Mouse (Mus musculus) neural tube, embryonic 14.5 days (tissue): Measurements from ENCODE around the gene Dnah8. TPM values are rescaled to one million over a fixed set of nuclear protein-coding genes. Genes with fewer than 3 reads are reported as not detected.

Source experiments
- ATAC-seq: fragments of 200-750 bp; cut with Nextera tagmentation; 2 replicates; pipeline ENCODE4 v1.8.0; 2017; ENCODE audit warnings: low read depth, mild to moderate bottlenecking, moderate TSS enrichment, moderate library complexity
- H3K27ac ChIP-seq: fragments of 300-500 bp; sonication (generic); 2 replicates; pipeline ENCODE4 v1.5.1; 2014; ENCODE audit warnings: low read depth, mild to moderate bottlenecking, control low read depth, low read length, moderate library complexity, mixed read lengths
- H3K27me3 ChIP-seq: fragments of 300-500 bp; sonication (generic); 2 replicates; pipeline ENCODE4 v1.6.1; 2014; ENCODE audit warnings: low read length; ENCODE audit not compliant: control insufficient read depth, insufficient read depth
- H3K36me3 ChIP-seq: fragments of 300-500 bp; sonication (generic); 2 replicates; pipeline ENCODE4 v1.6.1; 2014; ENCODE audit warnings: low read length, mixed read lengths; ENCODE audit not compliant: control insufficient read depth, insufficient read depth
- H3K4me1 ChIP-seq: fragments of 300-500 bp; sonication (generic); 2 replicates; pipeline ENCODE4 v1.6.1; 2014; ENCODE audit warnings: low read length; ENCODE audit not compliant: control insufficient read depth, insufficient read depth
- H3K4me2 ChIP-seq: fragments of 300-500 bp; sonication (generic); 2 replicates; pipeline ENCODE4 v1.6.1; 2014; ENCODE audit warnings: mild to moderate bottlenecking, low read depth, low read length, control low read depth
- H3K4me3 ChIP-seq: fragments of 300-500 bp; sonication (generic); 2 replicates; pipeline ENCODE4 v1.5.1; 2014; ENCODE audit warnings: low read depth, low read length, control low read depth, mixed read lengths
- H3K9ac ChIP-seq: fragments of 300-500 bp; sonication (generic); replicated peaks from 2 replicates; pipeline ENCODE4 v1.6.1; 2014; ENCODE audit warnings: low read depth, mild to moderate bottlenecking, control low read depth, low read length, mixed read lengths
- H3K9me3 ChIP-seq: fragments of 300-500 bp; sonication (generic); 2 replicates; pipeline ENCODE4 v1.6.1; 2016; ENCODE audit warnings: low read length; ENCODE audit not compliant: control insufficient read depth
- WGBS: fragments of 180-500 bp; shearing (Covaris S2); extraction: QIAGEN DNeasy Blood & Tissue Kit; methylation state at CpG from one replicate; pipeline ENCODE4 v1.1.7; 2014; 5-methylcytosine and 5-hydroxymethylcytosine counted together
- polyA plus RNA-seq: library from polyadenylated mRNA; unstranded; fragments of >200 nt; fragmentation: Nextera tagmentation; extraction: Ambion mirVana; gene quantifications from 2 replicates; pipeline ENCODE4 v1.2.1, GENCODE M21; 2014

The Dnah8 gene
- polyA plus RNA-seq, 1 experiment from 2014 or later: 5.5 TPM

DNA sequence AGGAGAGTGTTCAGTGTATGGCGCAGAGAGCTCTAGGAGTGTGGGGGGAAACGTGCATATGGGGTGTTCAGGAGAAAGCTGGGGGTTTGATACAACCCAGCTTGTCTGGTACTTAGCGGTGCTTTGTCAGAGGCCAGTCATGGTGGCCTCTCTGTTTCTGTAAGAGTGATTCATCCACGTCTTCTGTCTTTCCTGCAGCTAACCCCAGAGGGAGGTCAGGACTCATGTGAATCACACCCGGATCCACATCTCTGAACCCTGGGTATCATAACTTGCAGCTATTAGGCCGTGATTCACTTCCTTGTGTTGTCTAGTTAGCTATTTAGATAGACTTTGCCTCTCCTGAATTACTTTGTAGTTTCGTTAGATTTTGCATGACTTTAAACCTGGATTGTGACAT, 223.3 kb downstream of the Dnah8 start:
- H3K9me3 ChIP-seq: no peaks in the 10 kb centered on the region
- no peaks in the 10 kb centered on the region for H3K27me3 ChIP-seq
- WGBS: 89% methylated on average over 7 of the region's 7 CpGs
- no peaks in the 10 kb centered on the region for H3K36me3 ChIP-seq
- no peak overlapping the region for H3K27ac ChIP-seq
- no peak overlapping the region for H3K4me2 ChIP-seq
- peaks cover 3% of the 10 kb centered on the region; the same call in 1 of the 2 replicates for H3K4me1 ChIP-seq
- no peak for ATAC-seq
- no peak overlapping the region for H3K4me3 ChIP-seq
- no peak overlapping the region for H3K9ac ChIP-seq

- Histone ChIP-seq H3K4me2 (no peak overlapping the region), H3K27me3 (no peaks in the 10 kb centered on the region), H3K4me3 (no peak overlapping the region), H3K9ac (no peak overlapping the region), H3K4me1 (peaks cover 3% of the 10 kb centered on the region; the same call in 1 of the 2 replicates), H3K36me3 (no peaks in the 10 kb centered on the region), H3K27ac (no peak overlapping the region), H3K9me3 (no peaks in the 10 kb centered on the region)
- WGBS: 97% methylated on average over 5 of the region's 5 CpGs
- ATAC-seq: no peak
These were observed 223.9 kb downstream of the Dnah8 start for GRCm38 (mm10) chr17:30848086-30848485.

GRCm38 (mm10) chr17:30848804-30849203, 224.7 kb downstream of the Dnah8 start:
- H3K27ac ChIP-seq: no peak overlapping the region
- H3K27me3 ChIP-seq: no peaks in the 10 kb centered on the region
- no peaks in the 10 kb centered on the region for H3K36me3 ChIP-seq
- no peak for ATAC-seq
- WGBS: 96% methylated on average over 6 of the region's 6 CpGs
- no peak overlapping the region for H3K9ac ChIP-seq
- peaks cover 3% of the 10 kb centered on the region; the same call in 1 of the 2 replicates for H3K4me1 ChIP-seq
- no peak overlapping the region for H3K4me2 ChIP-seq
- H3K9me3 ChIP-seq: no peaks in the 10 kb centered on the region
- H3K4me3 ChIP-seq: no peak overlapping the region

DNA sequence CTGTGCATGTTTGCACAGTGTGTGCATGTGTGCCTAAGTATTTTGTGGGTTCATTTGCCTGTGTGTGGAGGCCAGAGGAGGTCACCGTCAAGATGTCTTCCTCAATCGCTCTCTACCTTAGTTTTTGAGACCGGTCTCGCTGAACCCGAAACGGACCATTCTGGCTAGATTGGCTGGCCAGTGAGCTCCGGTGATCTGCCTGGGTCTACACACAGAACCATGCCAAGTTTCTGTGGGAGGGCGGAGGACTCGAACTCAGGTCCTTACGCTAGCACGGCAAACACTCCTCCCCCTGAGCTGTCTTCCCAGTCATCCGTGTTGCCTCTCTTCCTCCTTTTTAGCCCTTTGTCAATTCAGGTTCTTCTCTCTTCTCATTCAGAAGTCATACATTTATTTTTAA, 225.7 kb downstream of the Dnah8 start:
- no peaks in the 10 kb centered on the region for H3K9me3 ChIP-seq
- H3K4me1 ChIP-seq: peaks cover 2% of the 10 kb centered on the region; the same call in 1 of the 2 replicates
- no peaks in the 10 kb centered on the region for H3K36me3 ChIP-seq
- H3K9ac ChIP-seq: no peak overlapping the region
- no peak overlapping the region for H3K27ac ChIP-seq
- H3K4me2 ChIP-seq: no peak overlapping the region
- H3K27me3 ChIP-seq: no peaks in the 10 kb centered on the region
- ATAC-seq: no peak
- 94% methylated on average over 12 of the region's 12 CpGs for WGBS
- H3K4me3 ChIP-seq: no peak overlapping the region

DNA sequence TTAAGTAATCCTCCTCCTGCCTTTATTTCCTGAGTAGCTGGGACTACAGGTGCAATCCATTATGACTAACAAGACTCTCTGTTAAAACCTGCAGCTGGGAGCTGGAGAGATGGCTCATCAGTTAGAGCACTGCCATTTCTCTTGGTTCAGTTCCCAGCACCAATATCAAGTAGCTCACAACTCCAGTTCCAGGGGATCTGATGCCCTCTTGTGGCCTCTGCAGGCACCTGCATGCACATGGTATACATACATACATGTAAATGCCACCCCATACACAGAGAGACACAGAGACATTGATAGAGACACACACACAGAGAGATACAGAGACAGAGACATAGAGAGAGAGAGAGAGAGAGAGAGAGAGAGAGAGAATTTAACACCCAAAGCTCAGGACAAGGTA, 228.2 kb downstream of the Dnah8 start:
- Histone ChIP-seq H3K36me3 (no peaks in the 10 kb centered on the region), H3K4me2 (no peak overlapping the region), H3K4me3 (no peak overlapping the region), H3K9ac (no peak overlapping the region), H3K9me3 (no peaks in the 10 kb centered on the region), H3K4me1 (no peaks in the 10 kb centered on the region), H3K27ac (no peak overlapping the region), H3K27me3 (no peaks in the 10 kb centered on the region)
- no peak for ATAC-seq

- no peak overlapping the region for H3K9ac ChIP-seq
- H3K27ac ChIP-seq: no peak overlapping the region
- ATAC-seq: no peak
- 90% methylated on average over 5 of the region's 5 CpGs for WGBS
- no peaks in the 10 kb centered on the region for H3K27me3 ChIP-seq
- H3K36me3 ChIP-seq: no peaks in the 10 kb centered on the region
- H3K4me3 ChIP-seq: no peak overlapping the region
- no peak overlapping the region for H3K4me2 ChIP-seq
- H3K9me3 ChIP-seq: no peaks in the 10 kb centered on the region
- H3K4me1 ChIP-seq: no peaks in the 10 kb centered on the region
These were observed 233.2 kb downstream of the Dnah8 start for GRCm38 (mm10) chr17:30857347-30857746.

DNA sequence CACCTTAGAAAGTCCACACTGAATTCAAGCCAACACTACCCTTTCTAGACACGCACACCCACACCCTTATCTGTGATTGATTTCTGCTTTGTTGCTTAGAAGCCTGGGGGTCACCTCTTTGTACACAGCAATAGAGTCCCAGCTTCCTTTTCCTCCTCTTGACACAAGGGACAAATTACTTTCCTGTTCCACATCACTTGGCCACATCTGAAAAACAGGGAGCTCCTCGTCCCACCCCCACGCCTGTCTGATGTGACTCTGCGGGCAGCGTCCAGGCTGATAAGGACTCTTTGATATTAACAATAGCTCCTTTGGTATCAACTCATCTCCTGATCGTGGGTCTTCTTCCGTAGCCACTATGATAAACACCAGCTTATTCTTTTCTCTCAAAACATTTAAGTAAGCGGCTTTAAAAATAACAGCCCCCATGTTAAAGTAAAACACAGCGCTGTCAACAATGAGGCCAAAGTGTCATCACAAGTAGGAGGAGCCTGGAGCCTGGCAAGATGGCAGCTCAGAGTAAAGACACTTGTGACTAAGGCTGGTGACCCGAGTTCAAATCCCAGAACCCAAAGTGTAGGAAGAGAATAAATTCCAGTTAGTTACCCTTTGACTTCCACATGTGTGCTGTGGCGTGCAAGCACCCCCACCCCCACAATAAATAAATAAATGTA, 234.6 kb downstream of the Dnah8 start:
- Histone ChIP-seq H3K9me3 (no peaks in the 10 kb centered on the region), H3K4me2 (no peak overlapping the region), H3K27ac (no peak overlapping the region), H3K36me3 (no peaks in the 10 kb centered on the region), H3K27me3 (no peaks in the 10 kb centered on the region), H3K9ac (no peak overlapping the region), H3K4me1 (no peaks in the 10 kb centered on the region), H3K4me3 (no peak overlapping the region)
- no peak for ATAC-seq
- WGBS: 67% methylated on average over 11 of the region's 11 CpGs

- no peak overlapping the region for H3K4me3 ChIP-seq
- 17% methylated on average over 10 of the region's 10 CpGs for WGBS
- H3K9ac ChIP-seq: no peak overlapping the region
- H3K27ac ChIP-seq: no peak overlapping the region
- no peaks in the 10 kb centered on the region for H3K4me1 ChIP-seq
- H3K4me2 ChIP-seq: no peak overlapping the region
- no peaks in the 10 kb centered on the region for H3K36me3 ChIP-seq
- H3K27me3 ChIP-seq: no peaks in the 10 kb centered on the region
- no peaks in the 10 kb centered on the region for H3K9me3 ChIP-seq
- peak; percentile 24; the same call in 1 of the 2 replicates for ATAC-seq
These were observed 235.9 kb downstream of the Dnah8 start for GRCm38 (mm10) chr17:30859989-30860585.

DNA sequence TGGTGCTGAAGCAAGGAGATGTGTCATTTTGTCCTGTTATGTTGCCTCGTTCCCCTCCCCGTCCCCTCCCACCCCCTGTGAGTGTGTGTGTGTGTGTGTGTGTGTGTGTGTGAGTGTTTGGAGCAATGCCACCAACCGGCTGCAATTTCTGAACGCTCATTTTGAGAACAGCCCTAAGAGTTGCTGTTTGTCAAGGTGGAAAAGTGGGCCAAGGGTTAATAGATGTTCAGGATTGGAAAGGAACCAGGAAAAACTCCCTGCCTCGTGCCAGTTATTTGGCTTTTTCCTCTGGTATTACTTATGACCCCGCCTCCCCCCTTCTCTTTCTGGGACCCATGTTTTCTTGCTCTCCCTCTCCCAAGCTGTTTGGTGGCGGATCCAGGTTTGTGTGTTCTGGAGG, 236.5 kb downstream of the Dnah8 start:
- no peaks in the 10 kb centered on the region for H3K9me3 ChIP-seq
- H3K4me1 ChIP-seq: no peaks in the 10 kb centered on the region
- H3K9ac ChIP-seq: no peak overlapping the region
- H3K27ac ChIP-seq: no peak overlapping the region
- no peaks in the 10 kb centered on the region for H3K27me3 ChIP-seq
- WGBS: 47% methylated on average over 7 of the region's 7 CpGs
- no peaks in the 10 kb centered on the region for H3K36me3 ChIP-seq
- no peak for ATAC-seq
- no peak overlapping the region for H3K4me3 ChIP-seq
- H3K4me2 ChIP-seq: no peak overlapping the region
